Mouse (Mus musculus): ENCODE results near the gene Ift27. TPM values are rescaled to one million over a fixed set of nuclear protein-coding genes. Genes with fewer than 3 reads are reported as not detected.

The Ift27 gene
- polyA plus RNA-seq, 1 experiment from 2014 or later, result 97.3 TPM

GRCm38 (mm10) chr15:78194320-78194719, 20.4 kb upstream of the Ift27 start:
- Histone ChIP-seq H3K9me3 (ENCODE audit: control insufficient read depth, low read depth, low read length) (no peaks in the 10 kb centered on the region), H3K36me3 (ENCODE audit: control insufficient read depth, insufficient read depth, low read length) (no peaks in the 10 kb centered on the region), H3K4me3 (ENCODE audit: low read depth, low read length) (no peak overlapping the region), H3K27me3 (ENCODE audit: control insufficient read depth, insufficient read depth, low read length) (no peaks in the 10 kb centered on the region), H3K9ac (replicated peaks; ENCODE audit: low read depth, low read length) (no peak overlapping the region), H3K27ac (ENCODE audit: low read length) (no peak overlapping the region), H3K4me1 (ENCODE audit: control insufficient read depth, insufficient read depth, low read length) (no peaks in the 10 kb centered on the region), H3K4me2 (replicated peaks; ENCODE audit: low read depth, low read length) (no peak overlapping the region)
- WGBS, result 81% methylated on average over 3 of the region's 3 CpGs
- ATAC-seq (ENCODE audit: insufficient number of reproducible peaks, insufficient read depth, low FRiP score, low read depth), result no peak

- no peaks in the 10 kb centered on the region for H3K9me3 ChIP-seq (ENCODE audit: control insufficient read depth, low read depth, low read length)
- no peak overlapping the region for H3K9ac ChIP-seq (replicated peaks; ENCODE audit: low read depth, low read length)
- H3K36me3 ChIP-seq (ENCODE audit: control insufficient read depth, insufficient read depth, low read length), result no peaks in the 10 kb centered on the region
- H3K27me3 ChIP-seq (ENCODE audit: control insufficient read depth, insufficient read depth, low read length), result no peaks in the 10 kb centered on the region
- H3K4me2 ChIP-seq (replicated peaks; ENCODE audit: low read depth, low read length), result no peak overlapping the region
- H3K4me1 ChIP-seq (ENCODE audit: control insufficient read depth, insufficient read depth, low read length), result no peaks in the 10 kb centered on the region
- H3K4me3 ChIP-seq (ENCODE audit: low read depth, low read length), result no peak overlapping the region
- no peak for ATAC-seq (ENCODE audit: insufficient number of reproducible peaks, insufficient read depth, low FRiP score, low read depth)
- WGBS, result 87% methylated on average over 7 of the region's 7 CpGs
- H3K27ac ChIP-seq (ENCODE audit: low read length), result no peak overlapping the region
These were observed 15.7 kb upstream of the Ift27 start for GRCm38 (mm10) chr15:78189636-78190035.

GRCm38 (mm10) chr15:78188546-78188945, 14.6 kb upstream of the Ift27 start:
- Histone ChIP-seq H3K36me3 (ENCODE audit: control insufficient read depth, insufficient read depth, low read length) (no peaks in the 10 kb centered on the region), H3K9ac (replicated peaks; ENCODE audit: low read depth, low read length) (no peak overlapping the region), H3K4me1 (ENCODE audit: control insufficient read depth, insufficient read depth, low read length) (no peaks in the 10 kb centered on the region), H3K27ac (ENCODE audit: low read length) (no peak overlapping the region), H3K27me3 (ENCODE audit: control insufficient read depth, insufficient read depth, low read length) (no peaks in the 10 kb centered on the region), H3K9me3 (ENCODE audit: control insufficient read depth, low read depth, low read length) (no peaks in the 10 kb centered on the region), H3K4me3 (ENCODE audit: low read depth, low read length) (no peak overlapping the region), H3K4me2 (replicated peaks; ENCODE audit: low read depth, low read length) (no peak overlapping the region)
- 77% methylated on average over 3 of the region's 3 CpGs for WGBS
- ATAC-seq (ENCODE audit: insufficient number of reproducible peaks, insufficient read depth, low FRiP score, low read depth), result no peak

- no peak overlapping the region for H3K27ac ChIP-seq (ENCODE audit: low read length)
- H3K27me3 ChIP-seq (ENCODE audit: control insufficient read depth, insufficient read depth, low read length), result no peaks in the 10 kb centered on the region
- no peak overlapping the region for H3K4me2 ChIP-seq (replicated peaks; ENCODE audit: low read depth, low read length)
- ATAC-seq (ENCODE audit: insufficient number of reproducible peaks, insufficient read depth, low FRiP score, low read depth), result no peak
- no peaks in the 10 kb centered on the region for H3K4me1 ChIP-seq (ENCODE audit: control insufficient read depth, insufficient read depth, low read length)
- H3K36me3 ChIP-seq (ENCODE audit: control insufficient read depth, insufficient read depth, low read length), result no peaks in the 10 kb centered on the region
- H3K9me3 ChIP-seq (ENCODE audit: control insufficient read depth, low read depth, low read length), result no peaks in the 10 kb centered on the region
- H3K4me3 ChIP-seq (ENCODE audit: low read depth, low read length), result no peak overlapping the region
- WGBS, result 58% methylated on average over 5 of the region's 5 CpGs
- no peak overlapping the region for H3K9ac ChIP-seq (replicated peaks; ENCODE audit: low read depth, low read length)
These were observed 13.0 kb upstream of the Ift27 start for GRCm38 (mm10) chr15:78186906-78187305.

- Histone ChIP-seq H3K4me3 (ENCODE audit: low read depth, low read length) (no peak overlapping the region), H3K9ac (replicated peaks; ENCODE audit: low read depth, low read length) (no peak overlapping the region), H3K27me3 (ENCODE audit: control insufficient read depth, insufficient read depth, low read length) (no peaks in the 10 kb centered on the region), H3K9me3 (ENCODE audit: control insufficient read depth, low read depth, low read length) (no peaks in the 10 kb centered on the region), H3K36me3 (ENCODE audit: control insufficient read depth, insufficient read depth, low read length) (no peaks in the 10 kb centered on the region), H3K4me2 (replicated peaks; ENCODE audit: low read depth, low read length) (no peak overlapping the region), H3K27ac (ENCODE audit: low read length) (no peak overlapping the region), H3K4me1 (ENCODE audit: control insufficient read depth, insufficient read depth, low read length) (no peaks in the 10 kb centered on the region)
- 91% methylated on average over 4 of the region's 4 CpGs for whole genome bisulfite sequencing
- no peak for ATAC-seq (ENCODE audit: insufficient number of reproducible peaks, insufficient read depth, low FRiP score, low read depth)
These were observed 11.7 kb upstream of the Ift27 start for GRCm38 (mm10) chr15:78185609-78186008.

GRCm38 (mm10) chr15:78184855-78185254, 10.9 kb upstream of the Ift27 start:
- peak; percentile 64; the same call in 1 of the 2 replicates for ATAC-seq (ENCODE audit: insufficient number of reproducible peaks, insufficient read depth, low FRiP score, low read depth)
- Histone ChIP-seq H3K4me1 (ENCODE audit: control insufficient read depth, insufficient read depth, low read length) (no peaks in the 10 kb centered on the region), H3K4me2 (replicated peaks; ENCODE audit: low read depth, low read length) (no peak overlapping the region), H3K4me3 (ENCODE audit: low read depth, low read length) (no peak overlapping the region), H3K9ac (replicated peaks; ENCODE audit: low read depth, low read length) (no peak overlapping the region), H3K27ac (ENCODE audit: low read length) (no peak overlapping the region), H3K36me3 (ENCODE audit: control insufficient read depth, insufficient read depth, low read length) (no peaks in the 10 kb centered on the region), H3K27me3 (ENCODE audit: control insufficient read depth, insufficient read depth, low read length) (no peaks in the 10 kb centered on the region), H3K9me3 (ENCODE audit: control insufficient read depth, low read depth, low read length) (no peaks in the 10 kb centered on the region)
- 2% methylated on average over 10 of the region's 10 CpGs for WGBS

- ATAC-seq (ENCODE audit: insufficient number of reproducible peaks, insufficient read depth, low FRiP score, low read depth), result no peak
These were observed 7.9 kb upstream of the Ift27 start for GRCm38 (mm10) chr15:78181701-78182405.

GRCm38 (mm10) chr15:78179775-78180174, 5.9 kb upstream of the Ift27 start:
- no peaks in the 10 kb centered on the region for H3K27me3 ChIP-seq (ENCODE audit: control insufficient read depth, insufficient read depth, low read length)

More at GRCm38 (mm10) chr15:78181701-78182405, 7.9 kb upstream of the Ift27 start:
- Histone ChIP-seq H3K27ac (ENCODE audit: low read length) (no peak overlapping the region), H3K9me3 (ENCODE audit: control insufficient read depth, low read depth, low read length) (no peaks in the 10 kb centered on the region), H3K36me3 (ENCODE audit: control insufficient read depth, insufficient read depth, low read length) (no peaks in the 10 kb centered on the region), H3K27me3 (ENCODE audit: control insufficient read depth, insufficient read depth, low read length) (no peaks in the 10 kb centered on the region), H3K4me3 (ENCODE audit: low read depth, low read length) (no peak overlapping the region), H3K4me1 (ENCODE audit: control insufficient read depth, insufficient read depth, low read length) (no peaks in the 10 kb centered on the region), H3K9ac (replicated peaks; ENCODE audit: low read depth, low read length) (no peak overlapping the region), H3K4me2 (replicated peaks; ENCODE audit: low read depth, low read length) (no peak overlapping the region)
- 33% methylated on average over 8 of the region's 8 CpGs for WGBS

GRCm38 (mm10) chr15:78178397-78178796, 4.5 kb upstream of the Ift27 start:
- Histone ChIP-seq H3K27ac (ENCODE audit: low read length) (no peak overlapping the region), H3K27me3 (ENCODE audit: control insufficient read depth, insufficient read depth, low read length) (no peaks in the 10 kb centered on the region), H3K9ac (replicated peaks; ENCODE audit: low read depth, low read length) (no peak overlapping the region), H3K4me2 (replicated peaks; ENCODE audit: low read depth, low read length) (no peak overlapping the region), H3K4me3 (ENCODE audit: low read depth, low read length) (no peak overlapping the region), H3K9me3 (ENCODE audit: control insufficient read depth, low read depth, low read length) (no peaks in the 10 kb centered on the region), H3K36me3 (ENCODE audit: control insufficient read depth, insufficient read depth, low read length) (no peaks in the 10 kb centered on the region), H3K4me1 (ENCODE audit: control insufficient read depth, insufficient read depth, low read length) (peaks cover under 1% of the 10 kb centered on the region)
- 5% methylated on average over 9 of the region's 9 CpGs for WGBS
- no peak for ATAC-seq (ENCODE audit: insufficient number of reproducible peaks, insufficient read depth, low FRiP score, low read depth)

More at GRCm38 (mm10) chr15:78179775-78180174, 5.9 kb upstream of the Ift27 start:
- H3K4me3 ChIP-seq (ENCODE audit: low read depth, low read length), result no peak overlapping the region
- no peak for ATAC-seq (ENCODE audit: insufficient number of reproducible peaks, insufficient read depth, low FRiP score, low read depth)
- H3K4me1 ChIP-seq (ENCODE audit: control insufficient read depth, insufficient read depth, low read length), result no peaks in the 10 kb centered on the region
- H3K9ac ChIP-seq (replicated peaks; ENCODE audit: low read depth, low read length), result no peak overlapping the region
- H3K36me3 ChIP-seq (ENCODE audit: control insufficient read depth, insufficient read depth, low read length), result no peaks in the 10 kb centered on the region
- no peak overlapping the region for H3K27ac ChIP-seq (ENCODE audit: low read length)
- no peaks in the 10 kb centered on the region for H3K9me3 ChIP-seq (ENCODE audit: control insufficient read depth, low read depth, low read length)
- H3K4me2 ChIP-seq (replicated peaks; ENCODE audit: low read depth, low read length), result no peak overlapping the region
- WGBS, result 52% methylated on average over 3 of the region's 3 CpGs
